Mouse (Mus musculus): ENCODE results near the gene Gadd45b. TPM values are rescaled to one million over a fixed set of nuclear protein-coding genes. Genes with fewer than 3 reads are reported as not detected.
A peak's percentile ranks its signal among the peaks of the same experiment; 100 is the strongest.

Gadd45b gene
- total and polyA plus RNA-seq, 3 experiments, result 14.9 to 52.5 (median 24.4) TPM

DNA sequence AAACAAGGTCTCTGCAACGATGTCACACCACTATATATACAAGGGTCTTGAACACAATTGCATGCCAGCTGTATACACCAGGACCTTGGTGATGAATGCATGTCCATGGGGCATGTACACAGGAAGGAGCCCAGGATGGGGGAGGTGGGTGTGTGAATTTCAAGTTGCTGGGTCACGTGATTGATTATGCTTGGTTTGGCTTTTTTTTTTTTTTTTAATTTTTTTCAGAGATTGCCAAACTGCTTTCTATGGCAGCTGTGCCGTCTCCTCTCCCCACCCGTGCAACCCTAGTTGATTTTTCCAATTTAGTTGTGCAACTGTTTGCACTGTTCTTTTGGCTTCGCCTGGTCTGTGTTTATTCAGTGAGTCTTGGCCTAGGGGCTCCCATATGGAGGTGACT lies 32.7 kb downstream of the Gadd45b start:
- H3K27ac ChIP-seq (ENCODE audit: insufficient read depth, low read depth), result no peak overlapping the region
- DNase-seq (ENCODE audit: extremely low read depth), result no peak
- no peaks in the 10 kb centered on the region for H3K79me2 ChIP-seq (replicated peaks; ENCODE audit: control insufficient read depth, extremely low read depth, insufficient read depth, poor library complexity, severe bottlenecking)
- H3K4me2 ChIP-seq (ENCODE audit: insufficient read depth, low read depth, poor library complexity, severe bottlenecking), result no peak overlapping the region
- H3K4me3 ChIP-seq (replicated peaks in 1 of 3; ENCODE audit: low read depth in 2 of 3, low read length in 2 of 3, poor library complexity in 1 of 3), result no peak overlapping the region
- TF ChIP-seq ZC3H11A (IDR thresholded peaks at IDR 0.05; ENCODE audit: low read depth, low read length) (no peak), ZNF384 (IDR thresholded peaks at IDR 0.05; ENCODE audit: low read depth, low read length) (peak; percentile 44; the same call in 1 of the 2 replicates)
- no peaks in the 10 kb centered on the region for H3K27me3 ChIP-seq (replicated peaks)
- H3K4me1 ChIP-seq (ENCODE audit: control insufficient read depth in 1 of 2, insufficient read depth in 2 of 2), result peaks cover 35 to 61% of the 10 kb centered on the region in 2 experiments
- no peak overlapping the region for H3K9ac ChIP-seq (ENCODE audit: insufficient read depth, low read depth)
- no peaks in the 10 kb centered on the region for H3K36me3 ChIP-seq (replicated peaks in 1 of 2; ENCODE audit: control insufficient read depth in 1 of 2, insufficient read depth in 1 of 2, low read length in 1 of 2)
- in situ Hi-C loops (cut with MboI; ENCODE audit: low pct_ligation_motif_present, low pct_unique_long_range_greater_than_20kb, low sequenced_read_pairs), result no loop called here
- no peaks in the 10 kb centered on the region for H3K9me3 ChIP-seq (replicated peaks; ENCODE audit: low read length)
- dilution Hi-C loops (cut with MboI; ENCODE audit: extremely low pct_ligation_motif_present, extremely low pct_unique_long_range_greater_than_20kb, low sequenced_read_pairs), result no loop called here

DNA sequence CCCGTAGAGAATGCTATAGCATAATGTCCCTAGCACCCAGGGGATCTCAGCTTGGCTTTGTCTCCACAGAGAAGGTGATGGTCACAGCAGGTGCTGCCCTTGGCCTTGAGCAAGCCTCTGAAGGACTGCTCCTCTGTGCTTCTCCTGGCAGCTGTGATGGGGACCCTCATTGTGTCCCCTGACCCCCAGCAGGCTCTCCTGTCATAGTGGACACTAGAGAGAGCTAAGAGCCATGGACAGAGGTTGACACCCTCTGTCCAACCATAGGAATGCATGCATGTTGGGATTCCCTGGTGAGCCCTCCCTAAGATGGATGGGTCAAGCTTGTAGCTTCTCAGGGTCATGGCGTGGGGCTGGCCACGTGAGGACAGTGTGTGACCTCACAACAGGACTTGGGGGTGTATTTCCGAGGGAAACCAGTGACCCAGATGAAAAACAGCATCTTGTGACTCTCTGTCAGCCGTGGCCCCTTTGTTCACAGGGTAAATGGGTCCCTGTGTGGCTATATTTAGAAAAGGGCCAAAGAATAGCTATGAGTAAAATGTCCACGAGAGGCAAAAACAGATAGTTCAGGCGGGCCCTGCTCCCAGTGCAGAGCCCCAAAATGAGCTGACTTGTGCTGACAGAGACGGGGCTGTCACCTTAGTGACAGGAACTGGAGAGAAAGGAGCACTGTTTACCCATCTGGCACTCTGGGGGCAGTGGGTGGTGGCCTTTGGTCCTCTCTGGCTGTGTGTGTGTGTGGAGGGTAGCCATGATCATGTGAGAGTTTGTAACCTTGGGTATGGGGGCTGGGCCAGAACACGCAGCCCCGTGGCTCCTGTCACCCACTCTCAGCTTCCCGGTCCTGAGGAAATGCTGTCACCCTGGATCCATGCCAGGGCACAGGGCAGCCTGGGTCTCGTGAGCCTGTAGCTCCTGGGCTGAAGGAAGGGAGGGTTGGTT lies 33.4 kb downstream of the Gadd45b start:
- peaks cover 42 to 68% of the 10 kb centered on the region in 2 experiments for H3K4me1 ChIP-seq (ENCODE audit: control insufficient read depth in 1 of 2, insufficient read depth in 2 of 2)
- no peak overlapping the region for H3K4me3 ChIP-seq (replicated peaks in 1 of 3; ENCODE audit: low read depth in 2 of 3, low read length in 2 of 3, poor library complexity in 1 of 3)
- no peaks in the 10 kb centered on the region for H3K27me3 ChIP-seq (replicated peaks)
- DNase-seq (ENCODE audit: extremely low read depth), result no peak
- H3K36me3 ChIP-seq (replicated peaks in 1 of 2; ENCODE audit: control insufficient read depth in 1 of 2, insufficient read depth in 1 of 2, low read length in 1 of 2), result no peaks in the 10 kb centered on the region
- H3K9ac ChIP-seq (ENCODE audit: insufficient read depth, low read depth), result no peak overlapping the region
- dilution Hi-C loops (cut with MboI; ENCODE audit: extremely low pct_ligation_motif_present, extremely low pct_unique_long_range_greater_than_20kb, low sequenced_read_pairs), result no loop called here
- H3K9me3 ChIP-seq (replicated peaks; ENCODE audit: low read length), result no peaks in the 10 kb centered on the region
- TF ChIP-seq USF1 (IDR thresholded peaks at IDR 0.05; ENCODE audit: low read depth, low read length) (no peak), MEF2A (IDR thresholded peaks at IDR 0.05; ENCODE audit: borderline replicate concordance, low read depth, low read length) (peak; percentile 68), BHLHE40 (IDR thresholded peaks at IDR 0.05; ENCODE audit: low read depth, low read length) (peak; percentile 54), KAT2A (IDR thresholded peaks at IDR 0.05; ENCODE audit: insufficient replicate concordance, low read length) (no peak), GABPA (IDR thresholded peaks at IDR 0.05; ENCODE audit: insufficient replicate concordance, low read depth, low read length) (no peak), TBP (conservative IDR thresholded peaks at IDR 0.05; ENCODE audit: low read depth, low read length) (no peak), CHD1 (IDR thresholded peaks at IDR 0.05; ENCODE audit: low read depth, low read length) (no peak), MAZ (IDR thresholded peaks at IDR 0.05; ENCODE audit: low read depth, low read length) (no peak), JUN (IDR thresholded peaks at IDR 0.05; ENCODE audit: insufficient read depth, low read depth, low read length) (no peak)
- H3K79me2 ChIP-seq (replicated peaks; ENCODE audit: control insufficient read depth, extremely low read depth, insufficient read depth, poor library complexity, severe bottlenecking), result no peaks in the 10 kb centered on the region
- H3K27ac ChIP-seq (ENCODE audit: insufficient read depth, low read depth), result no peak overlapping the region
- no peak overlapping the region for H3K4me2 ChIP-seq (ENCODE audit: insufficient read depth, low read depth, poor library complexity, severe bottlenecking)
- in situ Hi-C loops (cut with MboI; ENCODE audit: low pct_ligation_motif_present, low pct_unique_long_range_greater_than_20kb, low sequenced_read_pairs), result no loop called here

Data from CH12.LX (cell line).